Comparison of ENCODE assay signal across 9 mouse cellular contexts in genomic region chr14:11556356-11557130, GRCm38 (mm10). TPM values are rescaled to one million over a fixed set of nuclear protein-coding genes. Genes with fewer than 3 reads are reported as not detected.
DNase-seq lines count a peak whose midpoint lies in the region; ATAC-seq lines count a peak whose summit lies in the region.
"Had no signal": no experiment of that assay in that cellular context is flagged by ENCODE, and none has a peak within 500 bp of the region (broad histone marks: within the 10 kb centered on the region; RNA-seq: fewer than 3 reads in every experiment).

No protein-coding gene starts in this region.

- peak overlapping the region; percentile 85 for H3K4me3 ChIP-seq in hindbrain, embryonic 10.5 days

- H3K27ac ChIP-seq in hindbrain, embryonic 10.5 days, result peak overlapping the region; percentile 96

- WGBS in hindbrain, embryonic 10.5 days, result 14% methylated on average over 26 of the region's 26 CpGs

- peaks cover 37% of the 10 kb centered on the region for H3K4me1 ChIP-seq in hindbrain, embryonic 10.5 days (replicated peaks)

- H3K36me3 ChIP-seq in hindbrain, embryonic 10.5 days, result peaks cover 5% of the 10 kb centered on the region; the same call in 1 of the 2 replicates

- DNase-seq in Muller cell, postnatal 12 days (ENCODE audit: inconsistent ontology term), result peak; percentile 74
- DNase-seq in cerebellum, postnatal 14 days, result peak; percentile 79 to 84
- DNase-seq in frontal cortex, postnatal 25 days (ENCODE audit: low spot score in 2 of 2), result peak; percentile 67 to 75
- DNase-seq in hindbrain, embryonic 10.5 days (ENCODE audit: low spot score), result peak; percentile 66
- DNase-seq in layer of hippocampus, adult 9-10 months (ENCODE audit: low spot score), result peak; percentile 70
- DNase-seq in lung, adult 18-20 months, result peak; percentile 49 to 56
- peak; percentile 71 for DNase-seq in ovary, postnatal 36 days (ENCODE audit: low spot score)

- ATAC-seq in erythroblast, adult 5-6 weeks (replicated peaks; ENCODE audit: low FRiP score, poor library complexity, severe bottlenecking), result no peak

- H3K9me3 ChIP-seq in hindbrain, embryonic 10.5 days, result peaks cover 5% of the 10 kb centered on the region; the same call in 1 of the 2 replicates

- 0 out of 2 replicates have a peak, but pooled peaks cover 1% of the 10 kb centered on the region for H3K27me3 ChIP-seq in hindbrain, embryonic 10.5 days (ENCODE audit: insufficient read depth, poor library complexity, severe bottlenecking)

RNA-seq across cellular contexts. Expression of gene Ptprg, which starts 3.2 kb away (rescaled TPM):
- polyA plus RNA-seq in hindbrain, embryonic 10.5 days (2016; fragmentation: Nextera tagmentation; extraction: Ambion mirVana), result 37.5 and 48.9 TPM in 2 replicates
- not detected in 2 replicates for total RNA-seq in erythroblast, adult 5-6 weeks (2015; ENCODE audit: low replicate concordance)
- total RNA-seq in erythroblast, adult 5-6 weeks (2017; ENCODE audit: low replicate concordance), result not detected in 2 replicates
- total RNA-seq: MEL had no signal
